Comparison of ENCODE assay signal across 8 mouse cellular contexts in genomic region chr9:24974021-24974741, GRCm38 (mm10).
A peak's percentile ranks its signal among the peaks of the same experiment; 100 is the strongest.
DNase-seq lines count a peak whose midpoint lies in the region; ATAC-seq and TF ChIP-seq lines count a peak whose summit lies in the region.

No protein-coding gene starts in this region.

- no peak for TF ChIP-seq CTCF in forebrain, postnatal 0 days (IDR thresholded peaks at IDR 0.05; ENCODE audit: low read depth)
- no peak for TF ChIP-seq CTCF in liver, postnatal 0 days (IDR thresholded peaks at IDR 0.05; ENCODE audit: low read depth)

- intact Hi-C loops in left cerebral cortex, postnatal 4 days (cut with DNase I): no loop called here

- H3K36me3 ChIP-seq in forebrain, postnatal 0 days (ENCODE audit: insufficient read depth): no peaks in the 10 kb centered on the region
- H3K36me3 ChIP-seq in hindbrain, embryonic 16.5 days (ENCODE audit: control insufficient read depth, insufficient read depth, low read length): no peaks in the 10 kb centered on the region
- no peaks in the 10 kb centered on the region for H3K36me3 ChIP-seq in liver, postnatal 0 days (replicated peaks; ENCODE audit: insufficient read depth, low read length)

- peak overlapping the region; percentile 44 for H3K4me2 ChIP-seq in forebrain, postnatal 0 days (ENCODE audit: low read depth)
- H3K4me2 ChIP-seq in hindbrain, embryonic 16.5 days (ENCODE audit: low read length): peak overlapping the region; percentile 55
- H3K4me2 ChIP-seq in liver, postnatal 0 days (ENCODE audit: low read depth, low read length): peak overlapping the region; percentile 26

- peak; percentile 41 for DNase-seq in left cerebral cortex, postnatal 4 days
- DNase-seq in left cerebral cortex, adult 9 months (ENCODE audit: low spot score in 2 of 2): no peak
- peak; percentile 27 for DNase-seq in forebrain, postnatal 0 days
- no peak for DNase-seq in liver, postnatal 0 days
- peak; percentile 52 for DNase-seq in retina, embryonic 14.5 days (ENCODE audit: low spot score)
- DNase-seq in thymus, adult 18-20 months: no peak

- no peaks in the 10 kb centered on the region for H3K9me3 ChIP-seq in forebrain, postnatal 0 days (ENCODE audit: low read length)
- H3K9me3 ChIP-seq in hindbrain, embryonic 16.5 days (ENCODE audit: control insufficient read depth, low read length): no peaks in the 10 kb centered on the region
- H3K9me3 ChIP-seq in liver, postnatal 0 days (ENCODE audit: low read length): no peaks in the 10 kb centered on the region

- no peak overlapping the region for H3K27ac ChIP-seq in forebrain, postnatal 0 days (ENCODE audit: low read depth, low read length)
- peak overlapping the region; percentile 45 for H3K27ac ChIP-seq in hindbrain, embryonic 16.5 days (ENCODE audit: low read depth, low read length)
- H3K27ac ChIP-seq in liver, postnatal 0 days (ENCODE audit: low read depth): no peak overlapping the region

- no peak overlapping the region for H3K9ac ChIP-seq in forebrain, postnatal 0 days
- H3K9ac ChIP-seq in hindbrain, embryonic 16.5 days (ENCODE audit: low read depth, low read length): no peak overlapping the region
- H3K9ac ChIP-seq in liver, postnatal 0 days (replicated peaks): no peak overlapping the region

- peak; percentile 38 for ATAC-seq in forebrain, postnatal 0 days
- peak; percentile 85 for ATAC-seq in hindbrain, embryonic 16.5 days
- no peak; the same call in 1 of the 2 replicates for ATAC-seq in liver, postnatal 0 days
- ATAC-seq in monocyte, adult 5-6 weeks (replicated peaks; ENCODE audit: insufficient number of reproducible peaks, low FRiP score, low TSS enrichment, poor library complexity, severe bottlenecking): no peak

- no peaks in the 10 kb centered on the region; the same call in 1 of the 2 replicates for H3K4me1 ChIP-seq in forebrain, postnatal 0 days (ENCODE audit: insufficient read depth)
- H3K4me1 ChIP-seq in hindbrain, embryonic 16.5 days (ENCODE audit: control insufficient read depth, insufficient read depth, low read depth, low read length): peaks cover 10% of the 10 kb centered on the region
- H3K4me1 ChIP-seq in liver, postnatal 0 days (ENCODE audit: insufficient read depth): peaks cover 5% of the 10 kb centered on the region; the same call in 1 of the 2 replicates

- WGBS in forebrain, postnatal 0 days: 3% methylated on average over 19 of the region's 19 CpGs
- WGBS in hindbrain, embryonic 16.5 days: 4% methylated on average over 19 of the region's 19 CpGs
- WGBS in liver, postnatal 0 days (ENCODE audit: insufficient replicate concordance): 30% methylated on average over 19 of the region's 19 CpGs

- 0 out of 2 replicates have a peak overlapping the region, but pooled peaks have one; percentile 0 for H3K4me3 ChIP-seq in forebrain, postnatal 0 days (ENCODE audit: low read depth, low read length)
- peak overlapping the region; percentile 9; the same call in 1 of the 2 replicates for H3K4me3 ChIP-seq in hindbrain, embryonic 16.5 days (ENCODE audit: low read length)
- no peak overlapping the region for H3K4me3 ChIP-seq in liver, postnatal 0 days (ENCODE audit: low read depth, low read length)

- no peak for TF ChIP-seq EP300 in liver, postnatal 0 days (IDR thresholded peaks at IDR 0.05; ENCODE audit: low read depth)

- H3K27me3 ChIP-seq in forebrain, postnatal 0 days (ENCODE audit: insufficient read depth, low read length): no peaks in the 10 kb centered on the region
- no peaks in the 10 kb centered on the region for H3K27me3 ChIP-seq in hindbrain, embryonic 16.5 days (replicated peaks; ENCODE audit: control insufficient read depth, insufficient read depth, low read length)
- H3K27me3 ChIP-seq in liver, postnatal 0 days (ENCODE audit: insufficient read depth, low read length): no peaks in the 10 kb centered on the region

Comparison
In these comparisons a context has a peak if more than half of its experiments do, and no peak if none do; other contexts are left out.
1. DNase-seq: peak in left cerebral cortex, postnatal 4 days (single experiment), forebrain, postnatal 0 days (single experiment) and retina, embryonic 14.5 days (single experiment); none in left cerebral cortex, adult 9 months (0 of 2), liver, postnatal 0 days (single experiment) and thymus, adult 18-20 months (0 of 2).
2. ATAC-seq: peak in forebrain, postnatal 0 days (single experiment) and hindbrain, embryonic 16.5 days (single experiment); none in liver, postnatal 0 days (single experiment) and monocyte, adult 5-6 weeks (single experiment).
3. Peak in every context shown above with its lines, with median percentiles within 50 percentile points of each other: H3K4me2 ChIP-seq.